Mouse (Mus musculus) kidney, embryonic 15.5 days (tissue): ENCODE results near the gene Itprip. TPM values are rescaled to one million over a fixed set of nuclear protein-coding genes. Genes with fewer than 3 reads are reported as not detected.

ENCODE experiments used
- ATAC-seq: fragments of 200-750 bp; cut with Nextera tagmentation; replicated peaks from 2 replicates; pipeline ENCODE4 v1.8.0; 2017; ENCODE audit warnings: moderate TSS enrichment; ENCODE audit not compliant: low FRiP score
- H3K27ac ChIP-seq: fragments of 300-500 bp; sonication (generic); 2 replicates; pipeline ENCODE4 v1.5.1; 2015; ENCODE audit warnings: mild to moderate bottlenecking, inconsistent platforms
- H3K27me3 ChIP-seq: fragments of 300-500 bp; sonication (generic); 2 replicates; pipeline ENCODE4 v1.6.1; 2015; ENCODE audit warnings: inconsistent platforms
- H3K36me3 ChIP-seq: fragments of 300-500 bp; sonication (generic); 2 replicates; pipeline ENCODE4 v1.6.1; 2015; ENCODE audit warnings: inconsistent platforms
- H3K4me1 ChIP-seq: fragments of 300-500 bp; sonication (generic); 2 replicates; pipeline ENCODE4 v1.6.1; 2015; ENCODE audit warnings: inconsistent platforms
- H3K4me2 ChIP-seq: fragments of 300-500 bp; sonication (generic); 2 replicates; pipeline ENCODE4 v1.6.1; 2015; ENCODE audit warnings: moderate library complexity, mild to moderate bottlenecking, inconsistent platforms
- H3K4me3 ChIP-seq: fragments of 300-500 bp; sonication (generic); replicated peaks from 2 replicates; pipeline ENCODE4 v1.5.1; 2015; ENCODE audit warnings: mild to moderate bottlenecking, inconsistent platforms
- H3K9ac ChIP-seq: fragments of 300-500 bp; sonication (generic); 2 replicates; pipeline ENCODE4 v1.6.1; 2015; ENCODE audit warnings: mild to moderate bottlenecking, inconsistent platforms
- H3K9me3 ChIP-seq: fragments of 300-500 bp; sonication (generic); replicated peaks from 2 replicates; pipeline ENCODE4 v1.6.1; 2016; ENCODE audit warnings: inconsistent platforms
- WGBS: fragments of 180-500 bp; shearing (Covaris S2); methylation state at CpG from one replicate; pipeline ENCODE4 v1.1.7; 2015; ENCODE audit warnings: mixed read lengths; 5-methylcytosine and 5-hydroxymethylcytosine counted together
- polyA plus RNA-seq: library from polyadenylated mRNA; unstranded; fragments of >200 nt; fragmentation: Nextera tagmentation; extraction: Ambion mirVana; gene quantifications from 2 replicates; pipeline ENCODE4 v1.2.1, GENCODE M21; 2015

Itprip gene
- polyA plus RNA-seq, 1 experiment from 2014 or later: 19.4 TPM

DNA sequence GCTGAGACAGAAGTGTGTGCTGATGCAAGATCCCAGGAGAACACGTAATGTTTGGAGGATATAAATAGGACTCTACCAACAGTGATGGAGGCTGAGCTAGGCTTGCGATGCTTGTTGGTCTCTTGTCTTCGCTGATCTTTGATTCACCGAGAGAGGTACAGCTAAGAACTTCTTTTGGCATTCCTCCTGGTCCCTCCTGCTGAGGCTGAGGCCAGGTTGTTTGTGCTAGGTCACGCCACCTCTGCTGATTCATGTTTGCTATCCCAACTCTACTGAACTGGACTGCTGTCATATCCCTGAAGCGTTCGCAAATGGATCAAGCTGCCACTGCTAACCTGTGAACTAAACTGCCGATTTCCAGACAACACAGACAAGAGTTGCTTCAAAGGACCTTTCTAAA is 15.0 kb upstream of the Itprip start:
- 95% methylated on average over 8 of the region's 8 CpGs for WGBS
- Histone ChIP-seq H3K27ac (no peak overlapping the region), H3K9ac (no peak overlapping the region), H3K4me1 (peaks cover 19% of the 10 kb centered on the region), H3K27me3 (peaks cover 13% of the 10 kb centered on the region), H3K4me2 (no peak overlapping the region), H3K9me3 (no peaks in the 10 kb centered on the region), H3K4me3 (no peak overlapping the region), H3K36me3 (no peaks in the 10 kb centered on the region)
- no peak for ATAC-seq

DNA sequence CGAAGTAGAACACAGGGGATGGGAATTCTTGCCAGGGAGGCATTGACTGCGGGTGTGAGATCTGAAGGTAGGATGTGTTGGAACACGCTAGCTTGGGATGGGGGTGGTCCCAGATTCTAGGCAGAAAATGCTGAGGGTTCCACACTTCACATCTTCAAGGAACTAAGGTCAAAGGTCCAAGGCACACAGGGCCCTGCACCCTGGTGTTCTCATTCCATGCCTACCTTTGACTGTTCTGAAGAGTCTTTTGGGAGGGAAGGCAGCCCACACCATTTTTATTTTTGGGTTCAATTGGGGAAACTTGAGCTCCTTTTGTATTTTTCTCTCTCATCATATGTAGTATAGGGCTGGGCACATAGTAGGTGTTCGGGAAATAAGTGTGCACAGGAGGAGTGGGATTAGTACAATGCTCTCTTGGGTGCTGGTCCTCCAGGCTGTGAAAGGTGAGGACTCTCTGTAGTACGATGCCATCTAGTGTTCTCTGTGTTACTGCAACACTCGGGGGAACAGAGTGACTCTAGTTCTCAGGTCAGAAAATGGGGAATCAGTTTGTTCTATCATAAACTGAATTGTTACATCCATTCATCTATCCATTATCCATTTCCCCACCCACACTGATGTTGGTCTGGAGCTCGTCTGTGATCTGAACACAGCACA is 13.0 kb upstream of the Itprip start:
- H3K27ac ChIP-seq: no peak overlapping the region
- 40% methylated on average over 7 of the region's 7 CpGs for WGBS
- ATAC-seq: peak; percentile 67; the same call in 1 of the 2 replicates

DNA sequence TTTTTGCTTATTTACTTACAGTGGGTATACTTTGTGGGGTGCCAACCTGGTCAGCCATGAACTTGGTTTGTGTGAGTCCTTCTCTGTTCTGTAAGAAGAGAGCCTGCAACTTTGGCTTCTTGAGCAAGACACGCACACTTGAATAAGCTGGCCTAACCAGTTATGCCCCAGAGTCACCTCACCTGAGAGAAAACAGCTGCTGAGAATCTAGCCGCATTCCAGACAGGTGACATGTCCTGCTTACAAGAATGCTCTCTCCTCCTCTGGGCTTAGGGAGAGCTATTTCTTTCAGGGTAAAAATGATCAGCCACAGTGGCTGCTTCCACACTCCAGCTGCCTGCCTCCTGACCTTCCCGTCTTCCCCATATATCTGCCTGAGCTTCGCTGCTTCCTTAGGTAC is 9.9 kb upstream of the Itprip start:
- Histone ChIP-seq H3K36me3 (no peaks in the 10 kb centered on the region), H3K27me3 (no peaks in the 10 kb centered on the region), H3K4me3 (no peak overlapping the region), H3K27ac (0 out of 2 replicates have a peak overlapping the region, but pooled peaks have one; percentile 10), H3K9ac (no peak overlapping the region), H3K4me2 (no peak overlapping the region), H3K9me3 (0 out of 2 replicates have a peak, but pooled peaks cover 4% of the 10 kb centered on the region), H3K4me1 (peaks cover 9% of the 10 kb centered on the region)
- WGBS: 55% methylated on average over 4 of the region's 4 CpGs
- ATAC-seq: no peak

More for the DNA sequence above, 13.0 kb upstream of the Itprip start:
- Histone ChIP-seq H3K4me1 (peaks cover 11% of the 10 kb centered on the region), H3K4me3 (no peak overlapping the region), H3K4me2 (no peak overlapping the region), H3K9me3 (0 out of 2 replicates have a peak, but pooled peaks cover 4% of the 10 kb centered on the region), H3K27me3 (no peaks in the 10 kb centered on the region), H3K36me3 (no peaks in the 10 kb centered on the region), H3K9ac (no peak overlapping the region)

DNA sequence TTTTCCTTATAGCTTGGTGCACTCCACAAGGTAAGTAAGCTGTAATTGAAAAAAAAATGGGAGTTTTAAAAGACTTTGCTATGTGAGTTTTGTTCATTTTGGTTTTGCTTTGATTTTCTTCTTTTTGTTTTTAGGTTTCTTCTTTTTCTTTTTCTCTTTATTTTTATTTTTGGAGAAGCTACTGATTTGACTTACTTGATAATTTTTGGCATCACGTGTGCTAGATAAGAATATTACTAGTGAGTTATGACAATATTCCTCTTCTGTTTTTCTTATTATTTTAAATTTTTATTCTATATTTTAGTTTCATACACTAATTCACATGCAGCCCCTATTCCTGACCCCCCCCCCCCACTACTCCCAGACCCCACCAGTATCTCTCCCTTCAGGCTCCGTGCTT is 7.9 kb upstream of the Itprip start:
- no peak overlapping the region for H3K4me2 ChIP-seq
- peaks cover 9% of the 10 kb centered on the region for H3K4me1 ChIP-seq
- WGBS: 94% methylated on average over 2 of the region's 2 CpGs
- no peak overlapping the region for H3K27ac ChIP-seq
- H3K9ac ChIP-seq: no peak overlapping the region
- H3K36me3 ChIP-seq: no peaks in the 10 kb centered on the region
- no peaks in the 10 kb centered on the region for H3K27me3 ChIP-seq
- 0 out of 2 replicates have a peak, but pooled peaks cover 4% of the 10 kb centered on the region for H3K9me3 ChIP-seq
- no peak overlapping the region for H3K4me3 ChIP-seq
- ATAC-seq: no peak

DNA sequence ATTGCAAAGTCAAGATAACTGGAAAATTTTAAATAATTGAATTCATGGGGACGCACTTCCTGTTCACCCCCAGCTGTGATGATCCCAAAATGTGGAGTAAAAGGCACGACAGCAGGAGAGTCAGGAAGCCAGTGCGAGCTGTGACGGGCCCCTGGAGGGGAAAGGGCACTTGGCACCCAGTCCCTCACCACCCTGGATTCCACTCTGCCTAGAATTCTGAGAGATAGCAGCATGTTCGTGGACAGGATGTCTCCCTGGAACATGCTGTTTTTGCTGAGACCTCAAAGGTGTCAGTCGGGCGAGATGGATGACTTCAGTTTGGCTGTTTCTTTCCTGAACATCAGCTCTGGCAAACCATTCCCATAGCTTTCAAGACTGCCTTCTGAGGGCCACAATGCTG is 6.7 kb upstream of the Itprip start:
- no peak overlapping the region for H3K4me3 ChIP-seq
- 0 out of 2 replicates have a peak, but pooled peaks cover 4% of the 10 kb centered on the region for H3K9me3 ChIP-seq
- H3K27me3 ChIP-seq: no peaks in the 10 kb centered on the region
- H3K36me3 ChIP-seq: no peaks in the 10 kb centered on the region
- WGBS: 67% methylated on average over 7 of the region's 7 CpGs
- no peak overlapping the region for H3K9ac ChIP-seq
- no peak overlapping the region for H3K4me2 ChIP-seq
- peaks cover 9% of the 10 kb centered on the region for H3K4me1 ChIP-seq
- no peak for ATAC-seq
- 0 out of 2 replicates have a peak overlapping the region, but pooled peaks have one; percentile 14 for H3K27ac ChIP-seq

DNA sequence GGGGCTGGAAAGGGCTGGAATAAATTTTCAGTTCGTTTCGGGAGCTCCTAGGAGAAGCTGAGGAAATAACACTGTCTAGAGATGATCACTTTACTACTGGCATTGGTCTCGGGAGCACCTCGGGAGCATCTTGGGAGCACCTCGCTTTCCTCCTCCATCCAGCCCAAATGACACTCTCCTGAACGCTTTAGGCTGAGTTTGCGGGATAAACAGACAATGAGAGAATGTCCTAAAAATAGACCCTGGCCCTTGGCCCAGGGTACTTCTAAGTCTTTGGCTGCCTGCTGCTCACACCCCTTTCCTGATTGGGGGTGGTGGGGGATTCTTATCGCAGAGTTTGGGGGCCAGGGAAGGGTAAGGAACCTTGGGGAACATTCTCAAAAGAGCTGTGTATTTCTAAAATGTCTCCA is 872 bp upstream of the Itprip start:
- ATAC-seq: peak; percentile 3; the same call in 1 of the 2 replicates
- H3K27ac ChIP-seq: peak overlapping the region; percentile 98
- 2% methylated on average over 8 of the region's 8 CpGs for WGBS

DNA sequence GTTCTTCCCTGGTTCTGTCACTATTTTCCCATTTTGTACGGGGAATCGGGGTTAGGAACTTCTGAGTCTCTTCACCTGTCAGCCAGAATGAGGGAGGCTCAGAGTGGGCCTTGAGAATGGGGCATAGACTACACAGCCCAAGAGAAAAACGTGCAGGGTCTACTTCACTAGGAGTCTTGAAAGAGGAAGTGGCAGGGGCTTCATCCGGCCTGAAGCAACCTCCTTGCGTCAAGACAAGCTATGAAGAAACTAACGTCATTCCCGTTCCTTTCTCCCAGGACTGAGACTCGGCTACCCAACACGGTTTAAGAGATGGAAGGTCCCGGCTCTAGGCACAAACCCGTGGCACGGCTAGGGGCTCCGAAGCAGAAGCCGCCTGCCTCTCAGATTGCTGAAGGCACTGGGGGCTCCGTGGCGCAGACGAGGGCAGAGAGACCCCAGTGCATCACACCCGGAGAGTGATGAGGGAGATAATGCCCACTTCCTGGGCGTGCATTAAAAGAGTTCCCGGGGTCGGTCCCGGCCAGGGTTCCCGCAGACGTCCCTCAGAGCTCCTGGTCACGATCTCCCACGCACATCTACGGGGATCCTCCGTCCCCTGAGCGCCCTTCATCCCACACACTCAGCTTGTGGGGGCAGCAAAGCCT is 521 bp downstream of the Itprip start:
- H3K4me2 ChIP-seq: peak overlapping the region; percentile 78
- peak overlapping the region; percentile 98 for H3K27ac ChIP-seq
- peak overlapping the region; percentile 87 for H3K9ac ChIP-seq
- under 1% methylated on average over 29 of the region's 29 CpGs for WGBS
- no peaks in the 10 kb centered on the region for H3K9me3 ChIP-seq
- H3K4me3 ChIP-seq: peak overlapping the region; percentile 90
- peaks cover 24% of the 10 kb centered on the region for H3K4me1 ChIP-seq
- ATAC-seq: peak; percentile 34
- 0 out of 2 replicates have a peak, but pooled peaks cover 4% of the 10 kb centered on the region for H3K36me3 ChIP-seq
- H3K27me3 ChIP-seq: no peaks in the 10 kb centered on the region

More for the DNA sequence above, 872 bp upstream of the Itprip start:
- Histone ChIP-seq H3K4me2 (peak overlapping the region; percentile 78), H3K9ac (peak overlapping the region; percentile 87), H3K4me1 (peaks cover 24% of the 10 kb centered on the region), H3K36me3 (no peaks in the 10 kb centered on the region), H3K4me3 (peak overlapping the region; percentile 90), H3K27me3 (no peaks in the 10 kb centered on the region), H3K9me3 (no peaks in the 10 kb centered on the region)

DNA sequence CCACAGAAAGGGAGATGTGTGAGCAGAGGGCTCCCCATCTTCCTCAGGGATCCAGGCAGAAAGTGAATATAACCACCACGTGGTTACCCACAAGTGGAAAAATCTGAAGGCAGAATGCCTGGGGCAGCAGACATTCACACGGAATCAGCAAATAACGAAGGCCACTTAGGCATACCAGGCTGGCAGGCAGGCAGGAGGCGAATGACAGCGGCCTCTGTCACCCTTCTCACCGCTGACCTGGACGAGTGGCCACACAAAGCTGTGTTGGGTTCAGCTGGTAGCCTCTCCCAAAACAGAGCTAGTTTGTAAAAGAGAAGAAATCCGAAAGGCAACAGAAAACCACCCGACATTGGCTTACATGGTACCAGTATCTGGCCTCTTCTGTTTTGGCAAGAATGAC is 1.1 kb downstream of the Itprip start:
- H3K36me3 ChIP-seq: 0 out of 2 replicates have a peak, but pooled peaks cover 4% of the 10 kb centered on the region
- H3K9ac ChIP-seq: peak overlapping the region; percentile 87
- no peak overlapping the region for H3K27ac ChIP-seq
- WGBS: 15% methylated on average over 9 of the region's 9 CpGs
- H3K4me2 ChIP-seq: peak overlapping the region; percentile 78
- no peaks in the 10 kb centered on the region for H3K9me3 ChIP-seq
- H3K4me3 ChIP-seq: peak overlapping the region; percentile 90
- peaks cover 24% of the 10 kb centered on the region for H3K4me1 ChIP-seq
- ATAC-seq: no peak
- H3K27me3 ChIP-seq: no peaks in the 10 kb centered on the region

DNA sequence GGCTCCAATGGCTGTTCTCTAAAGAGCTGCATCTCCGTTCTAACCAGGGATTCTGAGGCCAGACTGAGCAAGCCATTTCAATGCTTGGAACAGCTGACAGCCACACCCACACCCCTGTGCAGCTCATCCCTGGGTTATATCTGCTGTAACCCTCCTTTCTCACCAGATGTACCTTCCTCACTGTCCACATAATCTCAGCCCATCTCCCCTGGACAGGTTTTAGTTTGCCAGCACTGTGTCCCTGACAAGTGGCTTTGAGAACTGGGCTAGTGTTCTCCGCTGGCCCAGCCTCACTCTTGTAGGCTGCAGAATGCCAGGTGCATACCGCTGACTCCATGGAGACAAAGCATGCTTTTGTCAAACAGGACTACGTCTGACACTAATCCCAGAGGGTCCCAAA is 1.7 kb downstream of the Itprip start:
- ATAC-seq: no peak
- Histone ChIP-seq H3K36me3 (0 out of 2 replicates have a peak, but pooled peaks cover 4% of the 10 kb centered on the region), H3K9me3 (no peaks in the 10 kb centered on the region), H3K4me1 (peaks cover 24% of the 10 kb centered on the region), H3K9ac (peak overlapping the region; percentile 87), H3K4me3 (peak overlapping the region; percentile 90), H3K27ac (no peak overlapping the region), H3K4me2 (peak overlapping the region; percentile 78), H3K27me3 (no peaks in the 10 kb centered on the region)
- 43% methylated on average over 4 of the region's 4 CpGs for WGBS

DNA sequence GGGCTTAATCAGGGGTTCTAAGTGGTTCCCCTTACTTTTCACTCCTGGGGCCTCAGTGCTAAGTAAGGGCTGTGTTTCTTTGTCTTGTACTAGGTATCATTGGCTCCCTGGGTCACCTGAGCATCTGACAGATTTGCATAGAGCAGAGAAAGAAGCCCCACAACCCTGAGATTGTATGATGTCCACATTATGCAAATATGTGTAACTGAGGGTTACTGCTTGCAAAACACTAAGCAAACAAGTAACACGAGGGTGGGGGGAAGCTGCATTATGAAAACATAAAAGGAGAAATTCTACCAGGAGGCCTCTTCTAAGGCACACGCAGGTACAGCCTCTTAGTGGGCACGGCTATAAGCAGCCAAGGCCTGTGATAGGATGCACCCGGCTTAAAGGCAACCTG is 3.8 kb downstream of the Itprip start:
- Histone ChIP-seq H3K27ac (no peak overlapping the region), H3K4me2 (no peak overlapping the region), H3K4me3 (no peak overlapping the region), H3K27me3 (no peaks in the 10 kb centered on the region), H3K36me3 (0 out of 2 replicates have a peak, but pooled peaks cover 4% of the 10 kb centered on the region), H3K9ac (no peak overlapping the region), H3K9me3 (no peaks in the 10 kb centered on the region), H3K4me1 (peaks cover 31% of the 10 kb centered on the region)
- no peak for ATAC-seq
- 89% methylated on average over 4 of the region's 4 CpGs for whole genome bisulfite sequencing

DNA sequence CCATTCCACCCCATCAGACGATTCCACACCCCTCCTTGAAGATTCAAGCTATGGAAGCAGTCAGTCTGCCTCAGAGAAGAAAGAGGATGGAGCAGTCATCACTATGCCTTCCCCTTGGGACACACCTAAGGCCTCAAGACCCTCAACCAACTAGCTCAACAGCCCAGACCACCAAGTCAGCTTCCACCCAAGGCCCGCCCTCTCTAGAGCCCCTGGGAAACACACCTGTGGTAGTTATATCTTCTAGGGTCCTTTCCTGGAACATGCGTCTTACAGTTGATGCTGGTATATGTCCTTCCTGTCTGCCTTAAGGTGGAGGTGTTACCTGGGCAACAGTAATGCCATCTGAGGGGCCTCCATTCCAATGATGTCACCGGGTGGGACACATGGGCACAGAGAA is 4.9 kb downstream of the Itprip start:
- Histone ChIP-seq H3K4me3 (no peak overlapping the region), H3K4me2 (no peak overlapping the region), H3K36me3 (0 out of 2 replicates have a peak, but pooled peaks cover 4% of the 10 kb centered on the region), H3K4me1 (peaks cover 36% of the 10 kb centered on the region), H3K9me3 (no peaks in the 10 kb centered on the region), H3K9ac (no peak overlapping the region), H3K27me3 (no peaks in the 10 kb centered on the region), H3K27ac (no peak overlapping the region)
- ATAC-seq: no peak
- WGBS: 90% methylated on average over 4 of the region's 4 CpGs

DNA sequence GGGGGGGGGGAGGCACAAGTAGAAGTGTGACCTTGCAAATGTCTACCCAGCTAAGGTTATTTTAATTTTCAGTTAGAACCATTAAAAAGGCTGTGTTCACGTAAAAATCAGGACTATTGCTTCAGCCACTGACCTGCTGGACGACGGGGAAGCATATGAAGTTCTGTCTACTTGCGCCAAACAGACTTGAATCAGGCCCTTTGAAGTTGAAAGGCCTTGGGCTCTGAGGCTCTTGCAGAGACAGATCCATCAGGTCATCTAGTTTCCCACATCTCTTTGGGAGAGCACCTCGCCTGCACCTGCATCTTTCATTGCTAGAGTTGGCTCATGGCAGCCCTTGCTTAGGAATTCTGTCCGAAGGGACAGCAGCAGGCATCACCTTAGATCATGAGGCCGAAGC is 5.8 kb downstream of the Itprip start:
- no peak overlapping the region for H3K4me3 ChIP-seq
- WGBS: 75% methylated on average over 7 of the region's 7 CpGs
- H3K36me3 ChIP-seq: 0 out of 2 replicates have a peak, but pooled peaks cover 4% of the 10 kb centered on the region
- H3K27me3 ChIP-seq: no peaks in the 10 kb centered on the region
- no peak overlapping the region for H3K9ac ChIP-seq
- no peak overlapping the region for H3K4me2 ChIP-seq
- no peak overlapping the region for H3K27ac ChIP-seq
- H3K9me3 ChIP-seq: no peaks in the 10 kb centered on the region
- no peak for ATAC-seq
- H3K4me1 ChIP-seq: peaks cover 43% of the 10 kb centered on the region
